Mouse (Mus musculus): ENCODE measurements at regions not wholly inside any gene's neighbourhood (a gene's known extent, or its start where the extent isn't known, plus 50 kb on each side); places are given as distances from the start of the nearest gene placed in this dataset.

DNA sequence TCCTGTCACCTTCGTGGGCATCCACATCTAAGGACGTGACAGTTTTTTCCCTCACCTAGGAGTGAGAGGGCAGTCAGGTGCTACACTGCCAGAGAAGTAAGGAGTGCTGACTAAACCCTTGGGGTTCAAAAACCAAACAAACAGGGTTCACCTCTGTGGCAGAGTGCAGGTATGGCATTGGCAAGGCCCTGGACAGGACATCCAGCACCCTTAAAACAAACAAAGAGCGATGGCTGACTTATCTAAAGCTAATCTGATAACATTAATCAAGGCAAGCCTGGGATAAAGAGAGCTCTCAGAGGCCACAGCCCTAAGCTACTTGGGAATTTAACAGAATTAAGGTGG is 74.1 kb upstream of the Slc45a1 start:
- no peak for TF ChIP-seq CTCF (IDR thresholded peaks at IDR 0.05; ENCODE audit: low read depth, low read length)
- no peak for TF ChIP-seq POLR2A (IDR thresholded peaks at IDR 0.05; ENCODE audit: extremely low read depth, insufficient read depth, low read length)
